In the genomic region with DNA sequence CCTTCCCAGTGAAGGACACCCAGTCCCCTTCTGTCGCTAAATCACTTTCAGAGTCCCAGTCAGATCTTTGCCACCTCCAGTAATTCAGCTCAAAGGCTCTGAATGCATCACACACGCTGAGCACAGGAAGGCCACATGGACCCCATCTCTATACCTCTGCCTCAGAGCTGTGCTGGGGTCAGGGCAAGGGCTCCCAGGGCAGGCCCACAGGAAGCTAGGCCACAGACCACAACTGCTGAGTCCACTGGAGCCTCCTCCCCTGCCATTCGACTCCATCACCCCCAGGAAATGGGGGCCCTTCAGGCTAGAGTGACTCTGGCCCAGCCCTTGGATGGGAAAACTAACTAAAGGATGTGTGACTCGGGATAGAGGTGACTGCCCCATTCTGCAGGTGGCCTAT, we compare ENCODE assay signal across 39 mouse cellular contexts. TPM values are rescaled to one million over a fixed set of nuclear protein-coding genes. Genes with fewer than 3 reads are reported as not detected.
"Had no signal": no experiment of that assay in that cellular context is flagged by ENCODE, and none has a peak within 500 bp of the region (broad histone marks: within the 10 kb centered on the region; RNA-seq: fewer than 3 reads in every experiment).

No protein-coding gene starts in this region.

- H3K27ac ChIP-seq: gastrocnemius, adult 2 months; heart, embryonic 10.5 days; hindbrain, embryonic 13.5 days; hindbrain, embryonic 15.5 days; hindbrain, postnatal 0 days; kidney, embryonic 15.5 days; kidney, postnatal 0 days; limb, embryonic 13.5 days; limb, embryonic 15.5 days; liver, embryonic 12.5 days; liver, embryonic 14.5 days had no signal

- H3K9me3 ChIP-seq: heart, embryonic 10.5 days; hindbrain, embryonic 13.5 days; hindbrain, embryonic 15.5 days; kidney, embryonic 15.5 days; limb, embryonic 15.5 days had no signal

- H3K27me3 ChIP-seq: heart, embryonic 12.5 days; hindbrain, embryonic 13.5 days; hindbrain, embryonic 15.5 days; kidney, embryonic 15.5 days; limb, embryonic 13.5 days; limb, embryonic 15.5 days; liver, embryonic 12.5 days had no signal

- ATAC-seq: hindbrain, postnatal 0 days; inflammation-experienced regulatory T-cells, adult 6 months; liver, embryonic 12.5 days had no signal

- H3K4me1 ChIP-seq: heart, embryonic 10.5 days; heart, embryonic 12.5 days had no signal

- DNase-seq: gastrocnemius, adult 2 months; gastrocnemius, postnatal 10 days; gastrocnemius, postnatal 36 days; heart, adult 18-20 months; heart, postnatal 10 days; heart, postnatal 36 days; kidney, adult 11 months; kidney, adult 2 months; kidney, adult 9 months; kidney, postnatal 14 days; kidney, postnatal 36 days; layer of hippocampus, adult 9-11 months; layer of hippocampus, postnatal 36 days; left cerebral cortex, postnatal 4 days had no signal

- H3K4me3 ChIP-seq: gastrocnemius, adult 2 months; heart, embryonic 10.5 days; heart, embryonic 12.5 days; hindbrain, embryonic 13.5 days; hindbrain, embryonic 15.5 days; kidney, embryonic 15.5 days; limb, embryonic 13.5 days; limb, embryonic 15.5 days; liver, embryonic 12.5 days had no signal

- H3K4me2 ChIP-seq: heart, embryonic 12.5 days; hindbrain, embryonic 13.5 days; hindbrain, embryonic 15.5 days; kidney, embryonic 15.5 days; limb, embryonic 13.5 days; limb, embryonic 15.5 days; liver, embryonic 12.5 days had no signal

- H3K9ac ChIP-seq: heart, embryonic 12.5 days; hindbrain, embryonic 13.5 days; hindbrain, embryonic 15.5 days; kidney, embryonic 15.5 days; limb, embryonic 13.5 days; limb, embryonic 15.5 days; liver, embryonic 12.5 days; liver, embryonic 14.5 days had no signal

RNA-seq across cellular contexts. Expression of gene Grifin, which starts 58.9 kb away (rescaled TPM):
- total RNA-seq: gastrocnemius, adult 2 months; gastrocnemius, postnatal 10 days; gastrocnemius, postnatal 36 days; heart, adult 18-20 months; heart, adult 8-10 months; heart, postnatal 10 days; heart, postnatal 36 days; hematopoietic stem cell, adult 5-6 weeks; hindbrain, postnatal 0 days; layer of hippocampus, adult 18-20 months; layer of hippocampus, postnatal 14 days; left cerebral cortex, adult 18-20 months; left cerebral cortex, postnatal 10 days; left cerebral cortex, postnatal 25 days; left cerebral cortex, postnatal 4 days; liver, adult 2 months had no signal
- polyA plus RNA-seq: gonadal fat pad, adult 2 months; heart, embryonic 10.5 days; heart, embryonic 14.5 days; hindbrain, embryonic 11.5 days; hindbrain, embryonic 13.5 days; hindbrain, embryonic 15.5 days; kidney, adult 2 months; kidney, postnatal 0 days; large intestine, adult 2 months; limb, embryonic 11.5 days; limb, embryonic 13.5 days; limb, embryonic 15.5 days; liver, adult 2 months had no signal
